Mouse (Mus musculus) testis, postnatal 10 days (tissue): Measurements from ENCODE around the gene Srgap1.

ENCODE experiments used
- DNase-seq: peaks from one replicate; pipeline ENCODE4 v3.0.0; 2021; ENCODE audit warnings: low spot score

The Srgap1 gene

GRCm38 (mm10) chr10:121962053-121962452, 85.1 kb downstream of the Srgap1 start:
- DNase-seq = no peak

GRCm38 (mm10) chr10:121961121-121961893, 85.8 kb downstream of the Srgap1 start:
- no peak for DNase-seq

GRCm38 (mm10) chr10:121958741-121959140, 88.4 kb downstream of the Srgap1 start:
- no peak for DNase-seq

GRCm38 (mm10) chr10:121956505-121956904, 90.6 kb downstream of the Srgap1 start:
- no peak for DNase-seq

- no peak for DNase-seq
Observed at GRCm38 (mm10) chr10:121955730-121956129, 91.4 kb downstream of the Srgap1 start.

GRCm38 (mm10) chr10:121954877-121955276, 92.2 kb downstream of the Srgap1 start:
- DNase-seq = no peak

GRCm38 (mm10) chr10:121953041-121953440, 94.1 kb downstream of the Srgap1 start:
- no peak for DNase-seq

- no peak for DNase-seq
Observed at GRCm38 (mm10) chr10:121946173-121946572, 100.9 kb downstream of the Srgap1 start.

GRCm38 (mm10) chr10:121931909-121932308, 115.2 kb downstream of the Srgap1 start:
- DNase-seq = no peak

- DNase-seq = no peak
Observed at GRCm38 (mm10) chr10:121926094-121926493, 121.0 kb downstream of the Srgap1 start.

GRCm38 (mm10) chr10:121919016-121919415, 128.1 kb downstream of the Srgap1 start:
- no peak for DNase-seq

- DNase-seq = no peak
Observed at GRCm38 (mm10) chr10:121918579-121918978, 128.5 kb downstream of the Srgap1 start.

- no peak for DNase-seq
Observed at GRCm38 (mm10) chr10:121915530-121915929, 131.6 kb downstream of the Srgap1 start.

GRCm38 (mm10) chr10:121904137-121904536, 143.0 kb downstream of the Srgap1 start:
- no peak for DNase-seq

- DNase-seq = no peak
Observed at GRCm38 (mm10) chr10:121902651-121903050, 144.5 kb downstream of the Srgap1 start.

GRCm38 (mm10) chr10:121900772-121901171, 146.3 kb downstream of the Srgap1 start:
- DNase-seq = no peak

- no peak for DNase-seq
Observed at GRCm38 (mm10) chr10:121899706-121900105, 147.4 kb downstream of the Srgap1 start.

GRCm38 (mm10) chr10:121897835-121898370, 149.2 kb downstream of the Srgap1 start:
- no peak for DNase-seq

- no peak for DNase-seq
Observed at GRCm38 (mm10) chr10:121891390-121892067, 155.6 kb downstream of the Srgap1 start.

GRCm38 (mm10) chr10:121890061-121890460, 157.1 kb downstream of the Srgap1 start:
- no peak for DNase-seq

- no peak for DNase-seq
Observed at GRCm38 (mm10) chr10:121886805-121887204, 160.3 kb downstream of the Srgap1 start.

- DNase-seq = no peak
Observed at GRCm38 (mm10) chr10:121885512-121886218, 161.4 kb downstream of the Srgap1 start.

GRCm38 (mm10) chr10:121882461-121882860, 164.7 kb downstream of the Srgap1 start:
- DNase-seq = no peak
